Mouse (Mus musculus): Measurements from ENCODE around the gene Gdpd5.

DNA sequence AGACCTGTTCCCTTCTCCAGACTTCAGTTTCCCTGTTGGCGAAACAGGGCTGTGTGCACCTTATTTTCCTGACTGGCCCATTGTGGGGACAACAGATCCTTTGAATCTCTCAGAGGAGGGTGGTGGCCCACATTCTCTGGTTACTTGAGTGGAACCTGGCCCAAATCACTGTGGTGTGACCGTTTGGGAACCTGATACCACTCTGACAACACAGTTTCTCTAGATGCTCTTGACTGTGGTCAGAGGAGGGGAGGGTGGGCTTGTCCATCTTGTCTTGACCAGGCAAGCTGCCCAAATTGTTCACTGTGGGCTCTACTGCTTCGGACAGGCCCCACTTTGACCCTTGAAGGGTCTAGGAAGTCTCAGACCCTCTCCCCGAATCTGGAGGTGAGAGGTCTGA, 72.8 kb downstream of the Gdpd5 start:
- TF ChIP-seq CTCF (IDR thresholded peaks at IDR 0.05; ENCODE audit: low read depth, low read length), result no peak
- TF ChIP-seq POLR2A (IDR thresholded peaks at IDR 0.05; ENCODE audit: extremely low read depth, insufficient read depth, low read length), result no peak
